Mouse (Mus musculus) MEL (cell line): ENCODE measurements around the gene Pin1. TPM values are rescaled to one million over a fixed set of nuclear protein-coding genes. Genes with fewer than 3 reads are reported as not detected.

Experiments
- DNase-seq: peaks from one replicate; pipeline ENCODE4 v3.0.0; 2011; ENCODE audit warnings: low read depth, low spot score
- H3K27ac ChIP-seq: 2 replicates; pipeline ENCODE4 v1.5.1; 2012; ENCODE audit warnings: low read depth, mild to moderate bottlenecking, control low read depth, low read length, moderate library complexity; ENCODE audit not compliant: control insufficient read depth
- H3K27me3 ChIP-seq, 2 experiments: fragments of 150-350 bp in 1 of 2; sonication (generic) in 1 of 2; 2 replicates each; pipeline ENCODE4 v1.6.1; 2012; ENCODE audit warnings: low read length in 2 of 2, mild to moderate bottlenecking in 2 of 2, improper control_type of control experiment in 1 of 2, moderate library complexity in 1 of 2; ENCODE audit not compliant: insufficient read depth in 2 of 2, control insufficient read depth in 1 of 2
- H3K36me3 ChIP-seq, 2 experiments: 2 replicates each; pipeline ENCODE4 v1.6.1; 2012 to 2014; ENCODE audit warnings: low read length in 2 of 2, improper control_type of control experiment in 1 of 2, inconsistent platforms in 1 of 2, mild to moderate bottlenecking in 1 of 2; ENCODE audit not compliant: insufficient read depth in 2 of 2, control insufficient read depth in 1 of 2
- H3K4me1 ChIP-seq, 2 experiments: fragments of 150-350 bp in 1 of 2; sonication (generic) in 1 of 2; 2 replicates each; pipeline ENCODE4 v1.6.1; 2012; ENCODE audit warnings: low read length in 2 of 2, improper control_type of control experiment in 1 of 2, mild to moderate bottlenecking in 1 of 2; ENCODE audit not compliant: insufficient read depth in 2 of 2, control insufficient read depth in 1 of 2
- H3K4me3 ChIP-seq, 2 experiments: fragments of 150-350 bp in 1 of 2; sonication (generic) in 1 of 2; 2 replicates each; pipeline ENCODE4 v1.5.1; 2012; ENCODE audit warnings: low read depth in 2 of 2, low read length in 2 of 2, mild to moderate bottlenecking in 2 of 2, moderate library complexity in 2 of 2, control low read depth in 1 of 2, improper control_type of control experiment in 1 of 2; ENCODE audit not compliant: control insufficient read depth in 1 of 2, insufficient read depth in 1 of 2
- H3K79me2 ChIP-seq: 2 replicates; pipeline ENCODE4 v1.6.1; 2012; ENCODE audit warnings: mild to moderate bottlenecking, low read length, moderate library complexity; ENCODE audit not compliant: control insufficient read depth, poor library complexity, insufficient read depth
- H3K9ac ChIP-seq: 2 replicates; pipeline ENCODE4 v1.6.1; 2012; ENCODE audit warnings: low read depth, mild to moderate bottlenecking, control low read depth, low read length, moderate library complexity; ENCODE audit not compliant: control insufficient read depth, poor library complexity, severe bottlenecking
- H3K9me3 ChIP-seq: fragments of 150-350 bp; sonication (generic); replicated peaks from 2 replicates; pipeline ENCODE4 v1.6.1; 2012; ENCODE audit warnings: mild to moderate bottlenecking, low read length, improper control_type of control experiment, moderate library complexity; ENCODE audit not compliant: insufficient read depth
- BHLHE40 ChIP-seq: IDR thresholded peaks from 2 replicates; pipeline ENCODE4 v1.6.1; 2012; ENCODE audit warnings: low read depth, mild to moderate bottlenecking, inconsistent platforms, low read length, improper control_type of control experiment, borderline replicate concordance
- CTCF ChIP-seq, 3 experiments: IDR thresholded peaks in 2 of 3; conservative IDR thresholded peaks in 1 of 3; 2 replicates each; pipeline ENCODE4 v1.5.1; 2011 to 2012; ENCODE audit warnings: low read length in 3 of 3, low read depth in 2 of 3, mild to moderate bottlenecking in 2 of 3, improper control_type of control experiment in 1 of 3, inconsistent platforms in 1 of 3, mixed read lengths in 1 of 3, moderate library complexity in 1 of 3; ENCODE audit not compliant: control insufficient read depth in 1 of 3, insufficient read depth in 1 of 3, poor library complexity in 1 of 3, severe bottlenecking in 1 of 3
- E2F4 ChIP-seq: IDR thresholded peaks from 2 replicates; pipeline ENCODE4 v1.6.1; 2011; ENCODE audit warnings: low read depth, low read length, improper control_type of control experiment, borderline replicate concordance
- ELF1 ChIP-seq: IDR thresholded peaks from 2 replicates; pipeline ENCODE4 v1.6.1; 2014; ENCODE audit warnings: low read depth, mild to moderate bottlenecking, inconsistent platforms, low read length, improper control_type of control experiment, moderate library complexity
- EP300 ChIP-seq, 2 experiments: IDR thresholded peaks; 2 replicates each; pipeline ENCODE4 v1.6.1; 2011; ENCODE audit warnings: improper control_type of control experiment in 2 of 2, low read length in 2 of 2, low read depth in 1 of 2, mild to moderate bottlenecking in 1 of 2
- ETS1 ChIP-seq: IDR thresholded peaks from 2 replicates; pipeline ENCODE4 v1.6.1; 2012; ENCODE audit warnings: low read depth, mild to moderate bottlenecking, inconsistent platforms, low read length, improper control_type of control experiment, moderate library complexity
- JUND ChIP-seq: IDR thresholded peaks from 2 replicates; pipeline ENCODE4 v1.6.1; 2011; ENCODE audit warnings: low read depth, mild to moderate bottlenecking, improper control_type of control experiment, low read length
- KAT2A ChIP-seq: conservative IDR thresholded peaks from 2 replicates; pipeline ENCODE4 v1.6.1; 2012; ENCODE audit warnings: low read depth, low read length, improper control_type of control experiment, inconsistent platforms
- MAFK ChIP-seq: IDR thresholded peaks from 2 replicates; pipeline ENCODE4 v1.6.1; 2011; ENCODE audit warnings: low read depth, mild to moderate bottlenecking, low read length, improper control_type of control experiment, borderline replicate concordance
- MAX ChIP-seq: IDR thresholded peaks from 2 replicates; pipeline ENCODE4 v1.6.1; 2011; ENCODE audit warnings: low read length, improper control_type of control experiment
- MXI1 ChIP-seq: IDR thresholded peaks from 2 replicates; pipeline ENCODE4 v1.6.1; 2011; ENCODE audit warnings: mild to moderate bottlenecking, low read depth, low read length, improper control_type of control experiment
- MYB ChIP-seq: IDR thresholded peaks from 2 replicates; pipeline ENCODE4 v1.6.1; 2011; ENCODE audit warnings: mild to moderate bottlenecking, low read depth, low read length, improper control_type of control experiment
- MYC ChIP-seq: IDR thresholded peaks from 2 replicates; pipeline ENCODE4 v1.6.1; 2011; ENCODE audit warnings: low read depth, mild to moderate bottlenecking, low read length, improper control_type of control experiment, moderate library complexity
- NRF1 ChIP-seq: IDR thresholded peaks from 2 replicates; pipeline ENCODE4 v1.6.1; 2014; ENCODE audit warnings: low read depth, mild to moderate bottlenecking, inconsistent platforms, low read length, improper control_type of control experiment, moderate library complexity; ENCODE audit not compliant: poor library complexity, insufficient read depth, severe bottlenecking
- POLR2AphosphoS2 ChIP-seq: IDR thresholded peaks from 2 replicates; pipeline ENCODE4 v1.6.1; 2011; ENCODE audit warnings: low read length, improper control_type of control experiment
- POLR2AphosphoS5 ChIP-seq: IDR thresholded peaks from 2 replicates; pipeline ENCODE4 v1.6.1; 2012; ENCODE audit warnings: low read depth, borderline replicate concordance, mild to moderate bottlenecking, inconsistent platforms, low read length, moderate library complexity, mixed read lengths
- RAD21 ChIP-seq: IDR thresholded peaks from 2 replicates; pipeline ENCODE4 v1.6.1; 2011; ENCODE audit warnings: mild to moderate bottlenecking, low read depth, low read length, improper control_type of control experiment
- SIN3A ChIP-seq: IDR thresholded peaks from 2 replicates; pipeline ENCODE4 v1.6.1; 2012; ENCODE audit warnings: low read length, improper control_type of control experiment, inconsistent platforms
- TBP ChIP-seq: IDR thresholded peaks from 2 replicates; pipeline ENCODE4 v1.8.0; 2011; ENCODE audit warnings: low read depth, low read length, improper control_type of control experiment
- TCF12 ChIP-seq: IDR thresholded peaks from 2 replicates; pipeline ENCODE4 v1.6.1; 2014; ENCODE audit warnings: low read depth, mild to moderate bottlenecking, inconsistent platforms, low read length, improper control_type of control experiment, moderate library complexity
- ZKSCAN1 ChIP-seq: IDR thresholded peaks from 2 replicates; pipeline ENCODE4 v1.6.1; 2012; ENCODE audit warnings: low read depth, mild to moderate bottlenecking, inconsistent platforms, low read length, improper control_type of control experiment, moderate library complexity
- ZNF384 ChIP-seq: IDR thresholded peaks from 2 replicates; pipeline ENCODE4 v1.6.1; 2012; ENCODE audit warnings: low read depth, mild to moderate bottlenecking, inconsistent platforms, low read length, improper control_type of control experiment
- polyA plus RNA-seq, 2 experiments: library from polyadenylated mRNA; stranded (reverse) in 1 of 2; unstranded in 1 of 2; fragments of >175 nt in 1 of 2; fragments of >200 nt in 1 of 2; gene quantifications; 2 replicates each; pipeline versions ENCODE4 v1.2.1 to v1.2.4; 2012; ENCODE audit warnings: low replicate concordance in 2 of 2, low read depth in 1 of 2; ENCODE audit not compliant: insufficient read length in 2 of 2, insufficient read depth in 1 of 2, missing spikeins in 1 of 2
- total RNA-seq: library from RNA; depleted of rRNA; stranded (reverse); fragments of 300-350 nt; gene quantifications from 2 replicates; pipeline ENCODE4 v1.2.3, GENCODE M21; 2012

Pin1 gene
- total and polyA plus RNA-seq, 3 experiments: 136 to 202 (median 201) TPM

DNA sequence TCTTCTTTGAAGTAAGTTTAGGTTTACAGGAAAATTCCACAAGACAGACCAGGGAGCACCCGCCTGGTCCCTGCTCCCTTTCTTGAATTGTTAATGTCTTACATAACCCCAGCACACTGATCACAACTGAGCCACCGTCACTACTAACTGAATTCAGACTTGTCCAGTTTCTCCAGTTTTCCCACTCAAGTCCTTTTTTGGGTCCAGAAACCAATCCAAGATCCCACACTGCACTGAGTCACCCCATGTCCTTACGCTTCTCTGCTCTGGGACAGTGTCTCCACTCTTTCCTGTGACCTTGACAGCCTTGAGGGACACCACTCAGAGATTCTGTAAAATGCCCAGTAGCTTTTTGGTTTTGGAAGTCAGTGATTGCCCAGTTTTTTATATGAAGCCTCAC, 41.0 kb downstream of the Pin1 start:
- DNase-seq: no peak
- H3K4me1 ChIP-seq: no peaks in the 10 kb centered on the region
- no peaks in the 10 kb centered on the region for H3K36me3 ChIP-seq
- TF ChIP-seq EP300 (IDR thresholded peaks at IDR 0.05; ENCODE audit: low read depth in 1 of 2, low read length in 2 of 2) (no peak), TCF12 (no peak), ELF1 (no peak), TBP (no peak), NRF1 (no peak), CTCF (IDR thresholded peaks at IDR 0.05 in 2 of 3, conservative IDR thresholded peaks at IDR 0.05 in 1 of 3; ENCODE audit: control insufficient read depth in 1 of 3, insufficient read depth in 1 of 3, low read depth in 2 of 3, low read length in 3 of 3, poor library complexity in 1 of 3, severe bottlenecking in 1 of 3) (no peak), MAX (no peak), POLR2AphosphoS2 (no peak)
- H3K4me3 ChIP-seq: no peak overlapping the region
- no peaks in the 10 kb centered on the region for H3K9me3 ChIP-seq
- H3K9ac ChIP-seq: no peak overlapping the region
- no peaks in the 10 kb centered on the region for H3K79me2 ChIP-seq
- H3K27ac ChIP-seq: no peak overlapping the region
- peaks cover 3 to 14% of the 10 kb centered on the region in 2 experiments for H3K27me3 ChIP-seq

DNA sequence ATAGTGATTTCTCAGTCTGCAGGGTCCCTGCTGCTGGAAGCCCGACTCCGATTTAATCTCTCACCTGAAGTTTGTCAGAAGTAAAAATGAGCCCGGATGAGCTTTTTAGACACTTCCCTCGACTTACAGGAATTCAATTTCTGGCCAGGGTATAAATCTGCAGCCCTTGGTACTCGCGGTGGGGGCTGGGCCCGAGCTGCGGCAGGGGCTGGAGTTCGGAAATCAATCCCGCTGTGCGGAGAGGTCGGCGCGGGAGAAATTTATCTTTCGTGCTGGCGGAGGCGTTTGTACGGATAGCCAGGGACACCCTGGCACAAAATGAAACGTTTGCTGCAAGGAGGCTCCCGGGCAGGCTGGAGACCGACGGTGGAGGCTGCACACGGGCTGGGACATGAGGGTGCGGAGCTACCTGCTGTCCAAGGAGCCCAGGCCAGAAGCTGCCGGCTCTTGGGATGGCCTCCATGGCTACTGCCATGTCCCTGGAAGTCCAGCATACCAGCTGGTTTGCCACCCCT, 42.9 kb downstream of the Pin1 start:
- no peaks in the 10 kb centered on the region for H3K79me2 ChIP-seq
- TF ChIP-seq ETS1: no peak
- no peak for TF ChIP-seq MXI1
- no peak for TF ChIP-seq JUND
- no peak for TF ChIP-seq SIN3A
- TF ChIP-seq ZNF384: no peak
- TF ChIP-seq BHLHE40: no peak
- no peak for TF ChIP-seq ELF1
- TF ChIP-seq RAD21: no peak
- no peaks in the 10 kb centered on the region for H3K36me3 ChIP-seq
- no peaks in the 10 kb centered on the region for H3K4me1 ChIP-seq
- H3K27me3 ChIP-seq: peaks cover 3 to 14% of the 10 kb centered on the region in 2 experiments
- H3K4me3 ChIP-seq: no peak overlapping the region
- DNase-seq: no peak
- no peak overlapping the region for H3K9ac ChIP-seq
- H3K27ac ChIP-seq: no peak overlapping the region
- no peaks in the 10 kb centered on the region for H3K9me3 ChIP-seq

- peaks cover 3 to 14% of the 10 kb centered on the region in 2 experiments for H3K27me3 ChIP-seq
- H3K9ac ChIP-seq: no peak overlapping the region
- H3K36me3 ChIP-seq: no peaks in the 10 kb centered on the region
- no peaks in the 10 kb centered on the region for H3K79me2 ChIP-seq
- H3K4me3 ChIP-seq: no peak overlapping the region
- H3K9me3 ChIP-seq: no peaks in the 10 kb centered on the region
- no peak overlapping the region for H3K27ac ChIP-seq
- TF ChIP-seq EP300 (IDR thresholded peaks at IDR 0.05; ENCODE audit: low read depth in 1 of 2, low read length in 2 of 2) (no peak), ELF1 (no peak), MYC (no peak), ZKSCAN1 (no peak), JUND (no peak), MYB (no peak), POLR2AphosphoS5 (no peak), KAT2A (no peak), MAFK (no peak), MAX (no peak), E2F4 (no peak)
- H3K4me1 ChIP-seq: no peaks in the 10 kb centered on the region
- DNase-seq: no peak
Observed at GRCm38 (mm10) chr9:20696107-20696712, 44.3 kb downstream of the Pin1 start.
